Mouse (Mus musculus): ENCODE data around the gene Grb10. TPM values are rescaled to one million over a fixed set of nuclear protein-coding genes. Genes with fewer than 3 reads are reported as not detected.

Grb10 gene
- polyA plus RNA-seq, 1 experiment from 2014 or later = 133 TPM

GRCm38 (mm10) chr11:11954115-11954438 lies 84.4 kb downstream of the Grb10 start:
- no peak overlapping the region for H3K4me3 ChIP-seq
- H3K4me2 ChIP-seq = no peak overlapping the region
- H3K36me3 ChIP-seq = 0 out of 2 replicates have a peak, but pooled peaks cover 8% of the 10 kb centered on the region
- no peaks in the 10 kb centered on the region for H3K9me3 ChIP-seq
- no peak overlapping the region; the same call in 1 of the 2 replicates for H3K27ac ChIP-seq (replicated peaks)
- WGBS = 78% methylated on average over 4 of the region's 4 CpGs
- ATAC-seq (ENCODE audit: low read depth) = no peak
- no peaks in the 10 kb centered on the region for H3K27me3 ChIP-seq
- H3K4me1 ChIP-seq (replicated peaks) = peaks cover 6% of the 10 kb centered on the region
- H3K9ac ChIP-seq = no peak overlapping the region

- H3K4me2 ChIP-seq = no peak overlapping the region
- H3K9me3 ChIP-seq = no peaks in the 10 kb centered on the region
- H3K9ac ChIP-seq = no peak overlapping the region
- no peak for ATAC-seq (ENCODE audit: low read depth)
- 86% methylated on average over 11 of the region's 11 CpGs for WGBS
- 0 out of 2 replicates have a peak, but pooled peaks cover 8% of the 10 kb centered on the region for H3K36me3 ChIP-seq
- peak overlapping the region; percentile 23; the same call in 1 of the 2 replicates for H3K27ac ChIP-seq (replicated peaks)
- H3K4me1 ChIP-seq (replicated peaks) = peaks cover 11% of the 10 kb centered on the region
- no peaks in the 10 kb centered on the region for H3K27me3 ChIP-seq
- H3K4me3 ChIP-seq = no peak overlapping the region
These were observed 84.9 kb downstream of the Grb10 start for GRCm38 (mm10) chr11:11953364-11954114.

- H3K27me3 ChIP-seq = no peaks in the 10 kb centered on the region
- H3K9ac ChIP-seq = no peak overlapping the region
- ATAC-seq (ENCODE audit: low read depth) = no peak
- no peaks in the 10 kb centered on the region for H3K9me3 ChIP-seq
- no peak overlapping the region for H3K27ac ChIP-seq (replicated peaks)
- peaks cover 15% of the 10 kb centered on the region for H3K4me1 ChIP-seq (replicated peaks)
- H3K4me2 ChIP-seq = no peak overlapping the region
- WGBS = 89% methylated on average over 1 of the region's 1 CpGs
- H3K4me3 ChIP-seq = no peak overlapping the region
- H3K36me3 ChIP-seq = 0 out of 2 replicates have a peak, but pooled peaks cover 8% of the 10 kb centered on the region
These were observed 85.9 kb downstream of the Grb10 start for GRCm38 (mm10) chr11:11952569-11952968.

GRCm38 (mm10) chr11:11948988-11949365 lies 89.5 kb downstream of the Grb10 start:
- H3K9ac ChIP-seq = no peak overlapping the region
- H3K27me3 ChIP-seq = no peaks in the 10 kb centered on the region
- peak overlapping the region; percentile 18; the same call in 1 of the 2 replicates for H3K27ac ChIP-seq (replicated peaks)
- no peak overlapping the region for H3K4me2 ChIP-seq
- H3K4me3 ChIP-seq = no peak overlapping the region
- no peaks in the 10 kb centered on the region for H3K9me3 ChIP-seq
- peaks cover 8% of the 10 kb centered on the region; the same call in 1 of the 2 replicates for H3K36me3 ChIP-seq
- H3K4me1 ChIP-seq (replicated peaks) = peaks cover 12% of the 10 kb centered on the region
- ATAC-seq (ENCODE audit: low read depth) = no peak
- WGBS = 65% methylated on average over 4 of the region's 4 CpGs

GRCm38 (mm10) chr11:11948321-11948987 lies 90.0 kb downstream of the Grb10 start:
- Histone ChIP-seq H3K36me3 (peaks cover 13% of the 10 kb centered on the region), H3K4me1 (replicated peaks) (peaks cover 12% of the 10 kb centered on the region), H3K27ac (replicated peaks) (peak overlapping the region; percentile 68; the same call in 1 of the 2 replicates), H3K27me3 (no peaks in the 10 kb centered on the region), H3K4me2 (no peak overlapping the region), H3K9ac (no peak overlapping the region), H3K4me3 (no peak overlapping the region), H3K9me3 (no peaks in the 10 kb centered on the region)
- no peak for ATAC-seq (ENCODE audit: low read depth)
- WGBS = 54% methylated on average over 9 of the region's 9 CpGs

- Histone ChIP-seq H3K27me3 (no peaks in the 10 kb centered on the region), H3K4me2 (no peak overlapping the region), H3K36me3 (peaks cover 16% of the 10 kb centered on the region), H3K27ac (replicated peaks) (peak overlapping the region; percentile 68; the same call in 1 of the 2 replicates), H3K4me1 (replicated peaks) (peaks cover 12% of the 10 kb centered on the region), H3K9ac (no peak overlapping the region), H3K9me3 (no peaks in the 10 kb centered on the region), H3K4me3 (no peak overlapping the region)
- WGBS = 85% methylated on average over 5 of the region's 5 CpGs
- ATAC-seq (ENCODE audit: low read depth) = no peak
These were observed 90.6 kb downstream of the Grb10 start for GRCm38 (mm10) chr11:11947857-11948256.

- Histone ChIP-seq H3K27me3 (no peaks in the 10 kb centered on the region), H3K9me3 (no peaks in the 10 kb centered on the region), H3K36me3 (peaks cover 19% of the 10 kb centered on the region), H3K4me1 (replicated peaks) (peaks cover 12% of the 10 kb centered on the region), H3K27ac (replicated peaks) (no peak overlapping the region), H3K4me2 (no peak overlapping the region), H3K9ac (no peak overlapping the region), H3K4me3 (no peak overlapping the region)
- 94% methylated on average over 4 of the region's 4 CpGs for WGBS
- no peak for ATAC-seq (ENCODE audit: low read depth)
These were observed 92.7 kb downstream of the Grb10 start for GRCm38 (mm10) chr11:11945766-11946165.

GRCm38 (mm10) chr11:11944814-11945213 lies 93.7 kb downstream of the Grb10 start:
- no peaks in the 10 kb centered on the region for H3K9me3 ChIP-seq

GRCm38 (mm10) chr11:11944082-11944349 lies 94.5 kb downstream of the Grb10 start:
- peaks cover 9% of the 10 kb centered on the region for H3K4me1 ChIP-seq (replicated peaks)
- H3K27ac ChIP-seq (replicated peaks) = no peak overlapping the region
- H3K36me3 ChIP-seq = peaks cover 19% of the 10 kb centered on the region
- H3K4me3 ChIP-seq = no peak overlapping the region
- H3K9ac ChIP-seq = no peak overlapping the region
- H3K27me3 ChIP-seq = no peaks in the 10 kb centered on the region
- H3K9me3 ChIP-seq = no peaks in the 10 kb centered on the region
- no peak for ATAC-seq (ENCODE audit: low read depth)
- no peak overlapping the region for H3K4me2 ChIP-seq

More at GRCm38 (mm10) chr11:11944814-11945213, 93.7 kb downstream of the Grb10 start:
- H3K4me2 ChIP-seq = no peak overlapping the region
- H3K27ac ChIP-seq (replicated peaks) = no peak overlapping the region
- peaks cover 12% of the 10 kb centered on the region for H3K4me1 ChIP-seq (replicated peaks)
- no peak overlapping the region for H3K9ac ChIP-seq
- H3K27me3 ChIP-seq = no peaks in the 10 kb centered on the region
- ATAC-seq (ENCODE audit: low read depth) = no peak
- WGBS = 94% methylated on average over 4 of the region's 4 CpGs
- peaks cover 19% of the 10 kb centered on the region for H3K36me3 ChIP-seq
- H3K4me3 ChIP-seq = no peak overlapping the region

- no peak for ATAC-seq (ENCODE audit: low read depth)
- Histone ChIP-seq H3K9me3 (no peaks in the 10 kb centered on the region), H3K27ac (replicated peaks) (no peak overlapping the region), H3K4me2 (no peak overlapping the region), H3K4me1 (replicated peaks) (peaks cover 4% of the 10 kb centered on the region; the same call in 1 of the 2 replicates), H3K27me3 (no peaks in the 10 kb centered on the region), H3K36me3 (peaks cover 19% of the 10 kb centered on the region), H3K4me3 (no peak overlapping the region), H3K9ac (no peak overlapping the region)
- 85% methylated on average over 13 of the region's 13 CpGs for WGBS
These were observed 95.0 kb downstream of the Grb10 start for GRCm38 (mm10) chr11:11943240-11944081.

GRCm38 (mm10) chr11:11942320-11943217 lies 95.9 kb downstream of the Grb10 start:
- no peak overlapping the region for H3K9ac ChIP-seq
- no peak for ATAC-seq (ENCODE audit: low read depth)
- no peaks in the 10 kb centered on the region for H3K4me1 ChIP-seq (replicated peaks)
- H3K36me3 ChIP-seq = peaks cover 23% of the 10 kb centered on the region
- H3K9me3 ChIP-seq = no peaks in the 10 kb centered on the region
- WGBS = 32% methylated on average over 6 of the region's 6 CpGs
- H3K4me2 ChIP-seq = no peak overlapping the region
- H3K4me3 ChIP-seq = no peak overlapping the region
- H3K27ac ChIP-seq (replicated peaks) = no peak overlapping the region
- H3K27me3 ChIP-seq = no peaks in the 10 kb centered on the region

All from neural tube, embryonic 13.5 days (tissue).